Mouse (Mus musculus) stomach, postnatal 0 days (tissue): ENCODE measurements around the gene Son.

ENCODE experiments used
- CTCF ChIP-seq: IDR thresholded peaks from 2 replicates; pipeline ENCODE4 v1.5.1; 2016; ENCODE audit warnings: antibody characterized with exemption, low read depth, mild to moderate bottlenecking, moderate library complexity
- EP300 ChIP-seq: optimal IDR thresholded peaks from 2 replicates; pipeline ENCODE3; 2016; ENCODE audit warnings: antibody characterized with exemption

DNA sequence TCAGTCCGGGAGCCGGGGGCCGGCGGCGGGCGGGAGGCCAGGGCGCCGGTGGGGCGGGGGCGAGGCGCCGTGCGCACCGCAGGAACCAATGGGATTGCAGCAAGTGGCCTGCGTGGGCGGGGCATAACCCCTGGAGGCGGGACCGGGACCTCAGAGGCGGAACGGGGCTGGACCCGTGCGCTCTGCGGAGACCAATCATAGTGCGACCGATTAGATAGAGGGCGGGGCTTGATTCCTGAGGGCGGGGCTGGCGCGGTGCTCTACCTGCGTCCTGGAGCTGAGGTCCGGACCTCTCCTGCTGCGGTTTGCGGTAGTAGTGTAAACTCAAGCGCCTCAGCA is 49.7 kb upstream of the Son start, which contains the start of gene Tmem50b:
- TF ChIP-seq CTCF, result no peak
- TF ChIP-seq EP300, result no peak
